Mouse (Mus musculus) bone marrow macrophage, adult 2 months (primary cell): ENCODE data around the gene 9930111J21Rik1.
"Not testable (repeated sequence)": the region's sequence is repeated elsewhere in the genome, so short reads cannot be mapped to it uniquely, and the experiment has no call there.

Experiments
- CTCF ChIP-seq: IDR thresholded peaks from 2 replicates; pipeline ENCODE4 v1.5.1; 2012; ENCODE audit warnings: low read depth, mild to moderate bottlenecking, low read length, moderate library complexity
- POLR2A ChIP-seq: IDR thresholded peaks from 2 replicates; pipeline ENCODE4 v1.6.1; 2012; ENCODE audit warnings: mild to moderate bottlenecking, low read depth, low read length, borderline replicate concordance

DNA sequence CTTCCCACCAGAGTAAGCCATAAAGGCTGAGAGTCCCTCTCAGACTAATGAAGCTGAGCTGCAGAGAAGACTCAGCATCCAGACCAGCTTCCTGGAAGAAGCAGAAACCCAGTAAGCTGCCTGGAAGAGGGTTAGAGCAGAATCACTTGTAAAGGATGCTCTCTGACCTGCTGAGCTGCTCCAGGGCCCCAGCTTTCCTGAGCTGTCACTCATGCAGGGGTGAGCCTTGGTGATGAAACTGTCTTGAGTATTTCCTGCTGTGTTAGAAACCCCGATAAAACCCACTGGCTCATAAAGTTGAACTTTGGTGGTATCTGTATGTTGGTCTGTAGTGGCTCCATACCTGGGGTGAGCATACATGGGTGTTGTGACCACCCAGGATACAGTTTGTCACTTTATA is 21.2 kb upstream of the 9930111J21Rik1 start:
- not testable (repeated sequence) for TF ChIP-seq CTCF, POLR2A
